Mouse (Mus musculus): Measurements from ENCODE around the gene Nsf.
"Not testable (repeated sequence)": the region's sequence is repeated elsewhere in the genome, so short reads cannot be mapped to it uniquely, and the experiment has no call there.

The Nsf gene

GRCm38 (mm10) chr11:103953896-103954292, at the start of gene Nsf:
Gene Nsf, minus strand, starts transcription at chr11:103954056.
- DNase-seq (ENCODE audit: low spot score) = peak; percentile 74

GRCm38 (mm10) chr11:104003397-104003796, 49.5 kb upstream of the Nsf start:
- DNase-seq (ENCODE audit: low spot score) = no peak

GRCm38 (mm10) chr11:104002191-104002590, 48.3 kb upstream of the Nsf start:
- DNase-seq (ENCODE audit: low spot score) = no peak

- no peak for DNase-seq (ENCODE audit: low spot score)
These were observed 47.6 kb upstream of the Nsf start for GRCm38 (mm10) chr11:104001395-104001955.

- no peak for DNase-seq (ENCODE audit: low spot score)
These were observed 47.0 kb upstream of the Nsf start for GRCm38 (mm10) chr11:104000667-104001394.

GRCm38 (mm10) chr11:103998737-103999136, 44.9 kb upstream of the Nsf start:
- DNase-seq (ENCODE audit: low spot score) = no peak

- peak; percentile 40 for DNase-seq (ENCODE audit: low spot score)
These were observed 43.5 kb upstream of the Nsf start for GRCm38 (mm10) chr11:103997385-103997784.

- no peak for DNase-seq (ENCODE audit: low spot score)
These were observed 38.8 kb upstream of the Nsf start for GRCm38 (mm10) chr11:103992638-103993037.

- not testable (repeated sequence) for DNase-seq (ENCODE audit: low spot score)
These were observed 36.2 kb upstream of the Nsf start for GRCm38 (mm10) chr11:103990049-103990557.

GRCm38 (mm10) chr11:103987423-103987822, 33.6 kb upstream of the Nsf start:
- peak; percentile 69 for DNase-seq (ENCODE audit: low spot score)

GRCm38 (mm10) chr11:103984067-103984466, 30.2 kb upstream of the Nsf start:
- DNase-seq (ENCODE audit: low spot score) = no peak

GRCm38 (mm10) chr11:103981826-103982225, 28.0 kb upstream of the Nsf start:
- no peak for DNase-seq (ENCODE audit: low spot score)

GRCm38 (mm10) chr11:103979381-103979780, 25.5 kb upstream of the Nsf start:
- no peak for DNase-seq (ENCODE audit: low spot score)

- DNase-seq (ENCODE audit: low spot score) = no peak
These were observed 17.0 kb upstream of the Nsf start for GRCm38 (mm10) chr11:103970876-103971275.

- no peak for DNase-seq (ENCODE audit: low spot score)
These were observed 15.4 kb upstream of the Nsf start for GRCm38 (mm10) chr11:103969278-103969677.

GRCm38 (mm10) chr11:103967106-103967735, 13.4 kb upstream of the Nsf start:
- no peak for DNase-seq (ENCODE audit: low spot score)

GRCm38 (mm10) chr11:103956866-103957265, 3.0 kb upstream of the Nsf start:
- DNase-seq (ENCODE audit: low spot score) = no peak

GRCm38 (mm10) chr11:103953032-103953895, 592 bp downstream of the Nsf start:
- DNase-seq (ENCODE audit: low spot score) = peak; percentile 47

GRCm38 (mm10) chr11:103952635-103953031, 1.2 kb downstream of the Nsf start:
- DNase-seq (ENCODE audit: low spot score) = no peak

GRCm38 (mm10) chr11:103951106-103951505, 2.8 kb downstream of the Nsf start:
- DNase-seq (ENCODE audit: low spot score) = no peak

- no peak for DNase-seq (ENCODE audit: low spot score)
These were observed 4.9 kb downstream of the Nsf start for GRCm38 (mm10) chr11:103948952-103949351.

GRCm38 (mm10) chr11:103942740-103943139, 11.1 kb downstream of the Nsf start:
- DNase-seq (ENCODE audit: low spot score) = no peak
